Mouse (Mus musculus): ENCODE measurements around the gene Dync1i1.

The Dync1i1 gene

DNA sequence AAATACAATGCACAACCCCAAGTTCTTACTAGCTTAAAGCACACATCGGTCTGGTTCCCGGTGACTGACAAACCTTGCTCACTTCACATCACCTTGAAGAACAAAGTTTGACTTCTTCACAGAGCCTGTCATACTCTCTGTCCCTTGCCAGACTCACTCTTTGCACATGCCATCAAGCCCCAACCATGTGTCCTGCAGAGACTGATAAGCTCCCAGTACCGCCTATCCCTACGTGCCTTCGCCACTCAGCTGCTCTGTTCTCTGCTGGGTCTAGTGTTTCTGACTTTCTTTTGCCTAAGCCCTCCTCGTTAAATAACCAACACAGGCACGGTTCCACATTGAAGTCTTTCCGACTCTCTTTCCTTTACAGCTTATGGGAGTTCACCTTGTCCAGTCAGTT lies 244.2 kb downstream of the Dync1i1 start:
- no peak for DNase-seq (ENCODE audit: low read depth)

DNA sequence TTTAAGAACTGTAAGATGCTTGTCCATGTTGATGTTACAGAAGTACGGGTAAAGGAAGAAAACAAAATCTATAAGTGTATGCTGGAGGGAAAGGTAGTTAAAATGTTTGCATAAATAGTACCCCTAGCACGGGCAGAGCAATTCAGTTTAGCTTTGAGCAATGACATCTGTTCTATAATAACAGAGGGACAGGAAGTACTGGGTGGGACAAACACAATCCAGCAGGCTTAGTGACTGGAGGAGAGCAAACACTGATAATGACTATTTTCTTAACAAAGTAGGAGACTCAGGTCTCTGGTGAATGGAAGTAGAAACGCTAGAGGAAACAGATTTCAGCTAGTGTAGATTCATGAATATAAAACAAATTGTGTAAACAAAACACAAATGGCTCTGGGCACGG lies 250.8 kb downstream of the Dync1i1 start:
- no peak for DNase-seq (ENCODE audit: low read depth)

DNA sequence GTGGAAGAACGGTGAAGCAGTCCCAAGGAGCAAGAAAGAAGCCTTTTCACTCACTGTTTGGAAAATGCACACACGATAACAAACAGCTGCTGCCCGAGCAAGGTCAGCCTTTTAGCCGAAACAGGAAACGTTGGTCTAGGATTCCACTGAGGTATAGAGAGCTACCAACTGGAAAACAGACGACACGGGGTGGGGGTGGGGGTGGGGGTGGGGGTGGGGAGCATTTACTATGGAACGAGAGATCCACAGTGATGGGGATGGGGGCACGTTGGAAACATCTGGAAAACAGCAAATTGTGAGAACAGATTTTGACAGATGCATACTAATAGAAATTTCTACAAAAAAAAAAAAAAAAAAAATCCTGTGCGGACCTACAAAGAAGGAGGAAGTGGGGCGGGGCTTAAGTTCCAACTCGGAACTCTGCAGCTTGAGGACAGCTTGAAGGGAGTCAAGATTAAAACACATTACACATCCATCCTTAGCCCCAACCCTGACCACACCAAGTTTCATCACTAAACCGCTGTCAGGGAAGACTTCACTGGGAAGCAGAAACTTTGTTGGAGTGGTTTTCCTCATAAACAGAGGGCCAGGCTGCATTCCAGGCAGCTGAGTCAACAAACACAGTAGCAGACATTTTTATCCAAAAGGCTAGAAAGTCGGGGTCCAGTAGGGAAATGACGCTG lies 251.9 kb downstream of the Dync1i1 start:
- no peak for DNase-seq (ENCODE audit: low read depth)

DNA sequence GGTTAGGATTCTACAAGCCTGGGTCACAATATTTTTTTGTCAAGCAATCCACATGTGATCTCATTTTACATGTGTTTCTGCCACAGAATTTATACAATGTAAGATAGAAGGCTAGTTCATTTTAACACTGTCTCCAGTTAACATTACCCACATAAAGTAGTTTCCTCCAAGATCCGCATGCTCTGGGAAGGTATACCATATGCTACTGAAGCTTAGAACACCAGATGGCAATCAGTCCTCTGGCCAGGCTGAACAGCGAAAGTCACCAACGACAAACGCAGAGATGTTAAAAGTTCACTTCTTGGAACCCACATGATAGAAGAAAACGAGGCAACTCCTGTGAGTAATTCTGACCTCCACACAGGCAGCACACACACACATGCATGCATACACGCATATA lies 265.8 kb downstream of the Dync1i1 start:
- no peak for DNase-seq (ENCODE audit: low read depth)

DNA sequence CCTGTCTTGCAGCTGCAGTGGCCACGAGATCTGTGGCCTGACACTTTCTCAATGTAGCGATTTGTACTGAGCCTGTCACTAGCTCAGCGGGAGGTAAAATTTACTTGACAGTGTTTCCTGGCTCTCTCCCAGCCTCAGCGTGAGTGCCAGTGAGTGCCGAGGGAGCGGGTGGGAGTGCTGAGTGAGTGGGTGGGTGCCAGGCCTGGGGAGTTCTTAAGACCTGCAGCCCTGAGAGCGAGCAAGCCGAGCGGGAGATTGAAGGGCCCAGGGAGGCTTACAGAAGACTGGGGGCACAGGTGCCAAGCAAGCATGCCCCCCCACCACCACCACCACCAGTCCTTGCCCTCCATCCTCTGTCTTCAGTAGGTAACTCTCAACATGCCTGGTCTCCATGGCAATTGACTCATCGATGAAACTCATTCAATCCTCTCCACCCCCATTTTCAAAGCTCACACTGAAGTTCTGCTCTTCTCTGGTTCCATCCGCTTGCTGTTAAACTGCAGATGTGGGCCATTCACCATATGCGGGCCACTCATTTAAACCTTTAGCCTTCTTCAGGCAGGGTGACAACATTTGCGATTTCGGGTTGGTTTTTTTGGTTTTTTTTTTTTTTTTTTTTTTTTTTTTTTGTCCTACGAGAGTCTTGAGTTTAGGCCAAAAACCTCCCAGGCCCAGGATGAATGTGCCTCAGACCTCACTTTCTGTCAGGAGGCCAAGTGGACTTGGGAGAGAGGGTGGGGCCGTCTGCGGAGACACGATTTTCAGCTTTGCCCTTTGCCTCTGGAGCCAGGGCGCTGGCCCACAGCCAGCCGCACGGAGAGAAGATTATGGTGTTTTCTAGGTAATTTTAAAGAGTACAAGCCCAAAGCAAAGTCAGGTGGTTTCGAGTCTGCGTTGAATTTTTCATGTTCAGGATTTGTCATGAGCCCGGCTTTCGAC lies 266.6 kb downstream of the Dync1i1 start:
- no peak for DNase-seq (ENCODE audit: low read depth)

DNA sequence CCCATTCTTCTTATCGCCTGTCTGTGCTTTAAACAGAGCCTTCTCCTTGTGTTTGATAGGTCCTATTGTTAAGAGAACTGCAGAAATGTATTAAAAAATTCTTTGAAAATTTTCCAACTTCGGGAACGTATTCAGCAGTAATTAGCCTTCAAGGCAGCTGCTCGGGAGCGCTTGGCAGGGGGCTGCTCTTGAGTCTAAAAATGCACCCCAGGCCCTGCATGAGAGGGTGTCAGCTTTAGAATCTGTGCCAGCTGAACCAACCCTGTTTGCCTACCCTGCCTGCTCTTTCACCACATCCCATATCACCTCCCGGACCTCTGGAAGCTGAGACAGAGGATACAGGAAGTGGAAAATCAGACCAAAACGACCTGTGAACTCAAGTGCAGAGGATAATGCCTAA lies 267.6 kb downstream of the Dync1i1 start:
- no peak for DNase-seq (ENCODE audit: low read depth)

DNA sequence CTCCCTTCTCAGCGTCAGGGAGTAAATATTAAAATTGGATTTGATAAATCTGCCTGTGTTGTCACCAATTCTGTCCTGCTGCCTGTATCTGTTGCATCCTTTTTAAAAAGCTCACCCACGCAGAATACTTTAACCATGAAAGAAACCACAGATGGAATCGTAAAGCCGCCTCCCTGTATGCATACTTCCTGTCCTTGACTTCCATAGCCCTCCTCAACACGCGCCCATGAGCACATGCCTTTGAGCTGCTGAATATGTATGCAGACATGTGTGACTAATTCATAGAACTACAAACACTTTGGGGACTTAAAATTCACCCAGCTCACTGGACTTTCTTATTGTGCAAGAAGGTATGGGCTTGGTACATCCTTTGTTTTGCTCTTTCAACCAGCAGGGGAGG lies 272.1 kb downstream of the Dync1i1 start:
- no peak for DNase-seq (ENCODE audit: low read depth)

DNA sequence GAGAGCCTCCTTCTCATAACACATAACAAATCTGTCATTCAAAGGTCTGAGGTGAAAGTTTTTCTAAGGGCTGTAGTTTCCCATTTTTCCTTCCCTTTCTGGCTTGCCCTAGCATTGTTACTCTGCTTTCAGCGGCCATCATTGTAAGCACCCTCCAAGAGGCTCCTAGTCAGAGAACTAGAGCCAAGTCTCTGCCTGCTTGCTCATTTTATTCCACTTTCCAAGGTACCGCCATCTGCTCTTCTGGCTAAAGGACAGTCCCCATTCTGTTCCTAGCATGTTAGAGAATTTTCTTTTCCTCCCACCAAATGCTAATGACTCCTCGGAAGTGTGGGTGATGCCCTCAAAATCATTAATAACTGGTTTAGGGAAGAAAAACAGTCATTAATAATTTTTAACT lies 276.6 kb downstream of the Dync1i1 start:
- DNase-seq (ENCODE audit: low read depth), result no peak

DNA sequence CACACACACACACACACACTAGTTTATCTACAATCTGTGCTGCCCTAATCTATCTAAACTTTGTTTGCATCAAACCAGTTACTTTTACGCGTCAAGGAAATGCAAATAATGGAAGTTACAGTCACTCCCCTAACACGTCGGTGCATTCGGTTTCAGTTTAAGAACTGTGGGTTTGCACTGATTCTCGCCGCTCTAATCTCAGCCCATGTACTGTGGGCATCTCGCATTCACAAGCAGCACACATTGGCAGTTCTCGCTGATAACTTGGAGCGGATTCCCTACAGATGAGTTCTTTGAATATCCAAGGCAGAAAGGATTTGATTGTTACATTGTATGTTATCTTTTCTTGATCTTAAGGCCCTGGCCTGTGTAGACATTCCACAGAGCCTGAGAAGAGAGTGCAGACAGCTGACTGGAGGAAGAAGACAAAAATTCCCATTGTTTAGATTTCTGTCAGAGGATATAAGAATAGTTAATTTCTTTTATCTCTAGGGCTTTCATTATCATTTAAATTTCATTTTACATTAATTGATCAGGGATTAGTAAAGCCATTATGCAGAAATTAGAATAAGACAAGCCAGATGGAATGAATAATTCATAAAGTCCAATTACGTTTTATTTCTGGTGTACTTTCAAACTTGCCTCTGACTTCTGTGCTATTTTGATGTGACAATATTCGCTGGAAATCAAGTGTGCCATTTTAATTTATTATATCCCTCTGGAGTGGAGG lies 279.5 kb downstream of the Dync1i1 start:
- DNase-seq (ENCODE audit: low read depth), result no peak

DNA sequence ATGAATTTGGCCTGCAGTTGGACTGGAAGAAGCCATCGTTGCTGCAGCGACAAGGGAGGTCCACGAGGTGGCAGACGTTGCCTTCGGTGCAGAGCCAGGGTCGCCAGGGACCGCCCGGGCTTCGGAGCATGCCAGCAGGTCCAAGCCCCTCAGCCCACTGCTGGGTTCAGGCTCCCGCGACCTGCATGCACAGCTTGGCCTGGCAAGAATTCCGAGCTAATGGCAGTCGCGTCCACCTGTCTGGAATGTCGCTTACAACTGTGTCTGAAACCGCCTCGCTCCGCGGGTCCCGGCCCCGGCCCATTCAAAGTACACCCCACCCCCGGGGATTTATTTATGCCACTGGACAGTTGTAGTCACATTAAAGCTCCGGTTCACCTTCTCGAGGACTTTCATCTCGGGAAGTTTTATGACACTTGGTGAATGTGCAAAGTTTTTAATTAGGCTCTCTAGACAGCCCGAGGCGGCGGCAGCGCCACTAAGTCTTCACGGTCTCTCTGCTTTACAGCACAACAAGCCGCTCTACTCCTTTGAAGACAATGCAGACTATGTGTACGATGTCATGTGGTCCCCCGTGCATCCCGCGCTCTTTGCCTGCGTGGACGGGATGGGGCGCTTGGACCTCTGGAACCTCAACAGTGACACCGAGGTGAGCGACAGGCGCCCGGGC lies 280.5 kb downstream of the Dync1i1 start:
- no peak for DNase-seq (ENCODE audit: low read depth)

DNA sequence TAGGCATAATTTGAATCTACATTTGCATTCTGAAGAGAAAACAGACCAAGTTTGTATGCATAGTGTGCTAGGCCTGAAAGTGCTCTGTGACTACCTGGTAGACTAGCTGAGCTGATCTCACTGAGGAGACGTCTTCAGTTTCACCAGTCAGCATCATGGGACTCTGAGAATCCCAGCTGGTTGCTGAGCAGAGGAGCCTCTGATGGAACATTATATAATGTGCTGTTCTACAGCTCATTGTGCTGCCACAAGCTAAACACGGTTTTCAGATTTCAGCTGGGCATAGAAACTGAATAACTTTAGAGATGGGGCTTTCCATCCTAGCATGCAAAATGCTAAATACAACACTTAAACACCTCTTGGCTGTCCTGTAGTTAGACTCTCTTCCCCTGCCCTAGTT lies 285.9 kb downstream of the Dync1i1 start:
- no peak for DNase-seq (ENCODE audit: low read depth)

DNA sequence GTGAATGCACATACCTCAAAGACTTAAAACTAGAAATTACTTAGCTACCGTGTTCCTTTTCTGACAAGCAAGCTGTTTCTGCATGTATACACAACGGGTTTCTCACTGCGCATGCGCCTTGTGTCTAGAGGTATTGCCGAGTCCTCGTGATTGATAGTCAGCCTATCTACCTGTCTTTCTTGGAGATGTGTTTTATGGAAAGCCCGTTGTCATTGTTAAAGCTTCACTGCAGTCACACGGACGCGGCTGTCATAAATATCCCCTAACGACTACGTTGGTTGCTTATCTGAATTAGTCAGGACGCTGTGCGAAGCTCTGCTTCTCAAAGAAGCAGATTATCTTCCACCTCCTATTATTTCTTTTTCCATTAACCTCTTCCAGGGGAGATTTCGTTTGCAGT lies 290.2 kb downstream of the Dync1i1 start:
- DNase-seq (ENCODE audit: low read depth), result no peak

DNA sequence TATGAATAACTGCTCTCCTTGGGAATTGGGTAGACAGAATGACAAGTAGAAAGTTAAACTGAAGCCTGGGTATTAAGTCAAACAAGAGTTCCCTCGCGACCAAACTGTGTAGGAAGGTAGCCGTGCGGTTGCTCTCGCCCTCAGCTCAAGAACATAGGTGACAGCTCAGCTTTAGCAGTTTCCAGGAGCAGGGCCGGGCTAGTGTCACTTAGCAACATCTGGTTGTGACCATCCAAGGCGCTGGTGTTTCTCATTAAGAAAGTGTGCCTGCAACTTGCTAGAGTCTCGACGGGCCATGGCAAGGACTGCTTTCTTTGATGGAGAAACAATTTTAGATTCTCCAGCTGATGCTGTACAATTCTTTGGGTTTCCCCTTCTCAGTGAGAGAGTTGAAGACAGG lies 291.5 kb downstream of the Dync1i1 start:
- DNase-seq (ENCODE audit: low read depth), result no peak

DNA sequence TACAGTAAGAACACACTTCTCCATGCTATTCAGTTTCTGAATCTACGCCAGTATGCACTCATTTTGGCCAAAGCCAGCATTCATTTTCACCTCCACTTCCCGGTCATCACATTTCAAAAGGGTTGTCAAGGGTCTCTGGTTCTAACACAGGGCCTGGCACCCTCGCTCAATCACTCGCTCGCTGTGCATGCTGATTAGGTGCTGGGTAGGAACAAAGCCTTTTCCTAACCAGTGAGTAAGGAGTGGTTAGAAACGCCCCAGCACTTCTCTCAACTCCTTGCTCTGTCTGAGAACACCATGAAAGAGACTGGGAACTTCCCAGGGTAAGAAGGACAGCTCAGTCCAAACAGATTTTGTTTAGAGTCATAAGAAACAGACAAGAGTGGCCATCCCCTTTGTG lies 298.5 kb downstream of the Dync1i1 start:
- DNase-seq (ENCODE audit: low read depth), result no peak

DNA sequence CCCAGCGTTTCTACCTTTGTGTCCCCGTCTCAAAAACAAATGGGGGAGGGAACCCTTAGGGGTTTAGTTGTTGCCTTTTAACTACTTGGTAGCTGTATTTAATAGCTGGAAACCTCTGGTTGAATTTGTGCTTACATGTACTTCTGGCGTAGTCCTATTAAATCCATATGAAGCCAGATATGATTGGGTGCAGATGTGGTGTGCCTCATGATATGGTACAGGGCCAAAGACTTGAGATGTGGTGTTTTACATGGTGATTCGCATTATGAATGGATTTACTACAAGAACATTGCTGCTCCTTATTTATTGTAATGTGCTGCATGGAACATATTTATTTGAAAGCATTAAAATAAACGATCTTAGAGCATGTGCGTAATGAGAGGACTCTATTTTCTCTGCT lies 302.2 kb downstream of the Dync1i1 start:
- no peak for DNase-seq (ENCODE audit: low read depth)

DNA sequence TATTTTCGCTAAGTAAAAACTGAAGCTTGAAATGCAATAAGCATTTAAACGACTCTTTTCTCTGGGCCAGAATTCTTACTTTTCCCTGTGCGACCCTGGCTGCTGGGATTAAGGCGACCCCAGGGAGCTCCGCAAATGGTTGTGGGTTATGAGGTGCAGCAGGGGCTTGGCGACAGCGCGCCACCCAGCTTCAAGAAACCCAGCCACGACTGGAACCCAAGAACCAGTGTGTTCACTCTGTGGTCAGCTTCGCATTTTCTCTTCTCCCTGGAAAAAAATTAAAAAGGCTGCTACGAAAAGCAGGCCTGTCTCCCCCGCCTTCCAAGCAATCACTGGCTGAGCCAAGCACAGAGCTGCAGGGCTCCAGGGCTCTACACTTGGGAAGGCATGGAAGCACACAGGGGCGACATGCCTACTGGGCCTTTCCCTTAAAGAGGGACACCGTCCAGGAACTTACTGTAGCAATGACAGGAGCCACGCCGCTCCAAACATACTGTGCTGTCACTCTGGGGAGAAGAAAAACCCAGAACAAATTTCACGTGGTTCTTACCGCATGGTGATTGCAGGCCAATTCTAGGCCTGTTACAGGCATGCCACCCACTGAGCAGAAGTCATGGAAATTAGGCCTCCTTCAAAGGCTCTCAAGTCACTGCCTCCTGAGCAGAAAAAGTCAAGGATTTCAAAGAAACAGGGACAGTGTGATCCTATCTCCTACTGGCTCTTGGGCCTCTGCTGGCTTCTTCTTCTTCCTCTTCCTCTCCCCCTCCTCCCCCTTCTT lies 313.5 kb downstream of the Dync1i1 start:
- no peak for DNase-seq (ENCODE audit: low read depth)

DNA sequence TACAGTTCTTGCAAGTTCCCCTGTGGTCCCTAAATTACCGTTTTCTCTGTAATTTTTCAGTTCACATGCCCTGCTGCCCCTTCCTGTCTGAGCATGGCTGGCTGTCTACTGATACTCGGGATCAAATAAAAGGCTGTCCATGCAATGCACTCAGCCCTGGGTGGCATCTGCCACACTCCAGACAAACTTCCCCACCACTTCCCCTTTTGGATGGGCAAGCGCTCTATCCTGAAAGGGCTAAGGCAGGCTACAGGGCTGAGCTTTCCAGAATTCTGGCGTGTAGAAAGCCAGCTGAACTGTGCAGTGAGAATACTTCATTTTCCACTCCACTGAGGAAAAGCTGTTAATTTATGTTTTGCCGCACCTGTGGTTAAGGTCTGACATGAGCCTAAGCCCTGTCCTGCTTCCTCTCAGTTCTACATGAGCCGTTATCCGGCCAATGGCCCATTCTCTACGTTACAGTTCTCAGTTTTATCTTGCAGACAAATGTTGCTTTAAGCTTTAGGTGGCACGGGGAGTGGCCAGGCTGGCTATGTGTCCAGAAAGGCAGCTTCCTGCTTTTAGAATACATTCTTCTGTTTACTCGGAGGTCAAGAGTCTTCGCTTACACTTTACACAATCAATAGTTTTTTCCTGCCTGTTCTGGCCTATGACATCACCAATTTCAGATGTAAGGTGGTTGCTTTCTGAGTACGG lies 321.4 kb downstream of the Dync1i1 start:
- DNase-seq (ENCODE audit: low read depth), result no peak

DNA sequence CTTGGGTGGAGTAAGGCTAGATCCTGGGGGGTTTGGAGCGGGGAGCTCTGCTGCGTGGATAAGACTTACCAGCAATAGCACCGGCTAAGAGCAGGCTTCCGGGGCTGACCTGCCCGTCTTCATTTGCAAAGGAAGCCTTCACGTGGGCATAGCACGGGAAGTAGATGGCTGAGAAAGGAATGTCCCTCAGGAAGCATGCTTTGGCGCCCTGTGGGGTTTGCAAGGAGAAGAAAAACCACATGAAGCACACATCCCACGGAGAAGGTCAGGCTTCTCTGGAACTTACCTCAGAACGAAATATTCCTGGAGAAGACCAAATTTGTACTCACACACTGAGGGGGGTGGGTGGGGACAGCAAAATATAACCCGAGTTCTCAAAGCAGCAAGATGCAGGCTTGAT lies 327.3 kb downstream of the Dync1i1 start:
- no peak for DNase-seq (ENCODE audit: low read depth)

DNA sequence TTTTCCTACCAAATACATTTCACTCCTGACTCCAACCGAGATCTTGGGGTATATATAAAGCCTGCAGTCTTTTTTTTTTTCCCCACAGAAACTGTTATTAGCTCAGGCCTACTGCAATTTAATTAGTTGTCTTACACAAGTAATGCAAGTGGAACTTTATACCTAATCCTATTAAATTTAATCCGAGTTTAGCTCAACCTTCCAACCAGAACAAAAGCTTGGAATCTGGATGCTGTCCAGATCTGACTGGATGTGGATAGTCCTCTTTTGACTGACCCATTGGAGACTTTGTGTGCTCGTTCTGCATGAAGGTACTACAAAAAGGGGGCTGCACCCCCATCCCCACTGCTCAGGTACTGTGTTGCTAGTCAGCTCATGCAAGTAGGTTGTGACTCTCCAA lies 328.5 kb downstream of the Dync1i1 start:
- DNase-seq (ENCODE audit: low read depth), result no peak

DNA sequence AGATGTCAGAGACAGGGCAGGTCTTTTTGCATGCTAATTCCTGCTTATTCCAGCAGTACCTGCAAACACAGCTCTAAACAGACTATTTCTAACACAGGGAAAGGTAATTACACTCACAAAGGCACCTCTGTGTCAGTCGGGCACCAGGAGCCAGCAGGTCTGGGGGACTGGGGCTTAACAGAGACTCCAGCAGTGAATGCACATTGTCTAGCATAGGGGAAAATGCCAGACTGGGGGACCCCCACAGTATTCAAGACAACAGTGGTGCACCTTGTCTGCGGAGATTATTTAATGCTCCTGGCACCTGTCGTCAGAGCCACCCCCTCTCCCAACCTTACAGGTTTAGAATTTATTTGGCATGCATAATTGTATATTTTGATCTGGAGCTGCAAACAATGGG lies 333.1 kb downstream of the Dync1i1 start:
- DNase-seq (ENCODE audit: low read depth), result no peak

DNA sequence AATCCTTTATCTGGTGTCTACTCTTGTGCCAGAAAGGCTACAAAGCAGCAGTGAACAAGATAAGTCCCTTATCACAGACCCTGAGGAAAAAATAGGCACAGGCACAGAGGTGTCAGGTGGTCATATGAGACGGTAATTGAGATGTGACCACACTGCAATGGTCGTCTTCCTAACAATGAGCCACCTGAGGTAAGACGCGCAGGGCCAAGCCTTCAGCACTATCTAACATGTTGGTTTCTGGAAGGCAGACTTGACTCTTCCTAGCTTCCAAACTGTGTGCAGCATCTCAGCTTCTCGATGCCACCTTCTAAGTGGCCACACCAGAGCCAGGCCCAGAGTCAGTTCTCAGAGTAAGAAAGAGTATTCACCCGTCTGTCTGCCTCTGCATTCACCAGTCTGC lies 341.8 kb downstream of the Dync1i1 start:
- DNase-seq (ENCODE audit: low read depth), result no peak

Measured in 416B (cell line).